Mouse (Mus musculus): ENCODE data around the gene Pawr. TPM values are rescaled to one million over a fixed set of nuclear protein-coding genes. Genes with fewer than 3 reads are reported as not detected.

Pawr gene
- polyA plus RNA-seq, 1 experiment from 2014 or later = 3.3 TPM

DNA sequence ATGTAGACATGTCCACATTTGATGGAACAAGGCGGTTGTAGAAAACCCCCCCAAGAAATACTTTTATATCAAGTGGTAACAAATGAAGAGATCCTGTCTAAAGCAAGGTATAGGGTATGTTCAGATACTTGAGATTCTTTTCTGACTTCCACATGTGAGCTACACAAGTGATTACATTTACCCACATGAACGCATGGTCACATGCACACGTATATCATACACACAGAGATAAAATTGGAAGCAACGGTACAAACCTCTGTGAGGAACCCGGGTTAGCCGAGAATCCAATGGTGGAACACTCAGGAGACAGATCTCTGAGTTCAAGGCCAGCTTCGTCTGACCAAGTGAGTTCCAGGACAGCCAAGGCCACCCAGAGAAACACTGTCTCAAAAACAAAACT, 3.6 kb upstream of the Pawr start:
- no peak overlapping the region for H3K27ac ChIP-seq
- 84% methylated on average over 7 of the region's 7 CpGs for WGBS
- H3K4me3 ChIP-seq = no peak overlapping the region
- H3K4me1 ChIP-seq = peaks cover 7% of the 10 kb centered on the region; the same call in 1 of the 2 replicates
- peaks cover 14% of the 10 kb centered on the region for H3K27me3 ChIP-seq
- H3K9me3 ChIP-seq = no peaks in the 10 kb centered on the region
- no peak overlapping the region for H3K9ac ChIP-seq
- H3K4me2 ChIP-seq = no peak overlapping the region
- ATAC-seq (ENCODE audit: insufficient number of reproducible peaks, low FRiP score, low TSS enrichment, low read depth) = no peak
- no peaks in the 10 kb centered on the region for H3K36me3 ChIP-seq

DNA sequence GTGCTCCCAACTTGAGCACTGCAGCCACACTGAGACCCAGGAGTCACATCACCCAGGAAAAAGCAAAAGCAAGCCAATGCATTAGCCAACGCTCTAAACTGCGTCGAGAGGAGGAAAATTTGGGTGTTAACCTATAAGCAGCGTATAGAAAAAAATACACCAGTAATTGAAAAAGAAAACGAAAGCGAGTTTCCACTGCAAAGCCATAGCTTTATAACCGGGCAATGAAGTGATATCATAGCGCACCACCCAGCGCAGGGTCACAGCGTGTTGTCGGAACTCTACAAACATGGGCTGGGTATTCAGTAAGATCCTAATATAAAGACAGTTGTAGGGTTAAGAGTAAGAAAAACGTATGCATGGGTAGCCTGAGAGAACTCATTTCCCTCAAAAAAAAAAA, 2.9 kb upstream of the Pawr start:
- H3K4me2 ChIP-seq = no peak overlapping the region
- H3K4me3 ChIP-seq = no peak overlapping the region
- peaks cover 7% of the 10 kb centered on the region; the same call in 1 of the 2 replicates for H3K4me1 ChIP-seq
- H3K36me3 ChIP-seq = no peaks in the 10 kb centered on the region
- no peak for ATAC-seq (ENCODE audit: insufficient number of reproducible peaks, low FRiP score, low TSS enrichment, low read depth)
- no peak overlapping the region for H3K27ac ChIP-seq
- WGBS = 87% methylated on average over 12 of the region's 12 CpGs
- H3K9ac ChIP-seq = no peak overlapping the region
- H3K9me3 ChIP-seq = no peaks in the 10 kb centered on the region
- peaks cover 14% of the 10 kb centered on the region for H3K27me3 ChIP-seq

DNA sequence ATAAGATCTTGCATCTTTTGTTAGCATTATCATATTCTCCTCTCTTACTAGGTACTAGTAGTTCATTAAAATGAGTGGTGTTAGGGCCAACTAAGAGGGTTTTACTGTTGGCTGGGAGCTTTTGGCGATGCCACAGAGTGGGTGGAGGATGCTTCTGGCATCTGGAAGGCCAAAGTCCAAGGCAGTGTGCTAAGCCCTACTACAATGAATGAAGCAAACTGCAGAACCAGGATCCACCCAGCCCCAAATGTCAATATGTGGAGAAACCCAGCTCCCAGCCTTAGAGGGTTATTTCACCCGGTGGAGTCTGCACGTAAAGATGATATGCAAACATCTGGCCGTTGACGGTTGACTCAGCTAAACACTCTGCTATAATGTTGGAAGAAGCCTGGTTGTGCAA, 2.1 kb upstream of the Pawr start:
- H3K4me2 ChIP-seq = no peak overlapping the region
- no peak overlapping the region for H3K27ac ChIP-seq
- WGBS = 68% methylated on average over 5 of the region's 5 CpGs
- H3K9me3 ChIP-seq = no peaks in the 10 kb centered on the region
- H3K4me3 ChIP-seq = no peak overlapping the region
- peaks cover 7% of the 10 kb centered on the region; the same call in 1 of the 2 replicates for H3K4me1 ChIP-seq
- peaks cover 14% of the 10 kb centered on the region for H3K27me3 ChIP-seq
- no peak for ATAC-seq (ENCODE audit: insufficient number of reproducible peaks, low FRiP score, low TSS enrichment, low read depth)
- H3K9ac ChIP-seq = no peak overlapping the region
- H3K36me3 ChIP-seq = no peaks in the 10 kb centered on the region

DNA sequence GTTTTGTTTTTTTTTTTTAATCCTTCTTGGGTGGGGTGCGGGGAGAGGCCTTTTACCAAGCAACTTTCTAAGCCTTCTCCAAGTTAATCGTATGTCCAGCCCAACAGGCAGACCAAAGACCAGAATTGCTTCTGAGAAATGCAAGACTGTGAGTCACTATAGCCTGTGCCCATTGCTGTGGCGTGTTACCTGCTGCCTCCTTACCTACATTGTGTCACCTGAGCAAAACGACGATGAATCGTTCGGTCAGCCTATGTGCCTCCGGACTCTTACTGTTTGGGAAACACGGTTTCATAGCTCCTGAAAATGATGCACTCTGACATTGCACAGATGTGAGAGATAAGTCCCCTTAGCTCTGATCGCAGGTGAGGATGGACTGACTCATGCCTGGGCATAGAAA, 957 bp upstream of the Pawr start:
- H3K36me3 ChIP-seq = no peaks in the 10 kb centered on the region
- peaks cover 14% of the 10 kb centered on the region for H3K27me3 ChIP-seq
- H3K4me1 ChIP-seq = peaks cover 7% of the 10 kb centered on the region; the same call in 1 of the 2 replicates
- H3K27ac ChIP-seq = no peak overlapping the region
- no peaks in the 10 kb centered on the region for H3K9me3 ChIP-seq
- H3K4me3 ChIP-seq = peak overlapping the region; percentile 65
- no peak for ATAC-seq (ENCODE audit: insufficient number of reproducible peaks, low FRiP score, low TSS enrichment, low read depth)
- peak overlapping the region; percentile 98 for H3K4me2 ChIP-seq
- no peak overlapping the region for H3K9ac ChIP-seq
- 7% methylated on average over 10 of the region's 10 CpGs for WGBS

DNA sequence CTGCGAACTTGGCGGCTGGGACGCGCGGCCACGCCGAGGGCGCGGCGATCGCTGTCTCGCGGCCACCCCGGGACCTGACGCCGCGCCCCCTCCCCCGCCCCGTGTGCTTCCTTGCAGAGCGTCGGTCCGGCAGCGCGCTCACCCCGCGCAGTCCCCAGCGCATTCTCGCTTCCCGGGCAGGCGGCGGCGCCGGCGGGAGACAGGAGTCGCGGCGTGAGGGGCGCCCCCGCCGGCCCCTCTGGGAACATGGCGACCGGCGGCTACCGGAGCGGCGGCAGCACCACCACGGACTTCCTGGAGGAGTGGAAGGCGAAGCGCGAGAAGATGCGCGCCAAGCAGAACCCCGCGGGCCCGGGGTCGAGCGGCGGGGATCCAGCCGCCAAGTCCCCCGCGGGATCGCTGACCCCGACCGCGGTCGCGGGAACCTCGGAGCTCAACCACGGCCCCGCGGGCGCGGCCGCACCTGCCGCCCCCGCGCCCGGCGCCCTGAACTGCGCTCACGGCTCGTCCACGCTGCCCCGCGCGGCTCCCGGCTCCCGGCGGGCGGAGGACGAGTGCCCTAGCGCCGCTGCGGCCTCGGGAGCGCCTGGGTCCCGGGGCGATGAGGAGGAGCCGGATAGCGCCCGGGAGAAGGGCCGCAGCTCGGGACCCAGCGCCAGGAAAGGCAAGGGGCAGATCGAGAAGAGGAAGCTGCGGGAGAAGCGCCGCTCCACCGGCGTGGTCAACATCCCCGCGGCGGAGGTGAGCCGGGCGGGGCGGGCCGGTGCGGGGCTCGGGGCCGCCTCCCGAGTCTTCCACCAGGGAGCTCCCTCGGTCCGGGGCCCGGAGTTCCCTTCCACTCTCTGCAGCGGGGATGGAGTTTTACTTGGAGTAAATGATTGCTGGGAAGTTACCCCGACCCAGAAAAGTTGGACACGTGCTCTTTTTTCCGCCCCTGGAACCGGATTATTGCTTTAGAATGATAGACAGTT, 935 bp downstream of the Pawr start:
- under 1% methylated on average over 128 of the region's 129 CpGs for WGBS

DNA sequence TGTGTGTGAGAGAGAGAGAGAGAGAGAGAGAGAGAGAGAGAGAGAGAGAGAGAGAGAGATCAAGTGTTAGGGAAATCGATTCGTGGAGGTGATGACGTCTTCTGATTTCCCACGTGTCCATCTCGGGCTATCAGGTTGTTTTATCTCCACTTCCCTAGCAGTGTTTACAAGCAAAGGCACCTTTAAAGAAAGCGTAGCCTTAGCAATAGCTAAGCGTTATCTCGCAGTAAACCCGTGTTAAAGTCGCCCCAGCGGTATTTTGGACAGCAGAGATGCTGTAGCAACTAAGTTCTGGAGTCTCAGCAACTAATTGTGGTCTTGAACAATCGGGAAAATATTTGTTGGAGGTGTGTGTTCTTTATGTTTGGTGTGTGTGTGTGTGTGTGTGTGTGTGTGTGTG, 1.7 kb downstream of the Pawr start:
- WGBS = 6% methylated on average over 12 of the region's 12 CpGs
- H3K4me2 ChIP-seq = peak overlapping the region; percentile 98
- no peak overlapping the region for H3K9ac ChIP-seq
- H3K4me1 ChIP-seq = peaks cover 7% of the 10 kb centered on the region; the same call in 1 of the 2 replicates
- no peak for ATAC-seq (ENCODE audit: insufficient number of reproducible peaks, low FRiP score, low TSS enrichment, low read depth)
- H3K27ac ChIP-seq = no peak overlapping the region
- no peaks in the 10 kb centered on the region for H3K9me3 ChIP-seq
- H3K4me3 ChIP-seq = peak overlapping the region; percentile 65
- no peaks in the 10 kb centered on the region for H3K36me3 ChIP-seq
- peaks cover 14% of the 10 kb centered on the region for H3K27me3 ChIP-seq

More for the DNA sequence above, 935 bp downstream of the Pawr start:
- Histone ChIP-seq H3K4me2 (peak overlapping the region; percentile 98), H3K36me3 (no peaks in the 10 kb centered on the region), H3K9me3 (no peaks in the 10 kb centered on the region), H3K9ac (peak overlapping the region; percentile 57), H3K27me3 (peaks cover 14% of the 10 kb centered on the region), H3K4me3 (peak overlapping the region; percentile 65), H3K4me1 (peaks cover 7% of the 10 kb centered on the region; the same call in 1 of the 2 replicates), H3K27ac (no peak overlapping the region)
- no peak for ATAC-seq (ENCODE audit: insufficient number of reproducible peaks, low FRiP score, low TSS enrichment, low read depth)

DNA sequence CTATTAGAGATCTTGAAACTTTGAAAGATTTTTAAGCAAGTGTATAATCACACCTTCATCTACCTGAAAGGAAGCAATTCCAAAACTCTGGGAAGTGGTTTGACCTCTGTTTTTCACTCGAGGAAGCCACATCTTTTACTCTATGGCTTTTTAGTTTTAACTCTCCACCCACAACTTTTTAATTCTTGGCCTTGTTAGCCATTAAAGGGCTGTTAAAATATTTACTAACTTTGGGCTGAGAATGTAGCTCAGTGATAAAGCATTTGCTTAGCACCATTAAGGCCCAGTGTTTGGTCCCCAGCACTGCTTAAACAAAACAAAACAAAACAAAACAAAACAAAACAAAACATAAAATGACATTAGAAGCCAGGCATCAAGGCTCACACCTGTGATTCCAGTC, 2.2 kb downstream of the Pawr start:
- Histone ChIP-seq H3K27ac (no peak overlapping the region), H3K4me1 (peaks cover 7% of the 10 kb centered on the region; the same call in 1 of the 2 replicates), H3K4me2 (no peak overlapping the region), H3K36me3 (no peaks in the 10 kb centered on the region), H3K9ac (no peak overlapping the region), H3K27me3 (peaks cover 14% of the 10 kb centered on the region), H3K4me3 (no peak overlapping the region), H3K9me3 (no peaks in the 10 kb centered on the region)
- 31% methylated on average over 1 of the region's 1 CpGs for WGBS
- ATAC-seq (ENCODE audit: insufficient number of reproducible peaks, low FRiP score, low TSS enrichment, low read depth) = no peak

DNA sequence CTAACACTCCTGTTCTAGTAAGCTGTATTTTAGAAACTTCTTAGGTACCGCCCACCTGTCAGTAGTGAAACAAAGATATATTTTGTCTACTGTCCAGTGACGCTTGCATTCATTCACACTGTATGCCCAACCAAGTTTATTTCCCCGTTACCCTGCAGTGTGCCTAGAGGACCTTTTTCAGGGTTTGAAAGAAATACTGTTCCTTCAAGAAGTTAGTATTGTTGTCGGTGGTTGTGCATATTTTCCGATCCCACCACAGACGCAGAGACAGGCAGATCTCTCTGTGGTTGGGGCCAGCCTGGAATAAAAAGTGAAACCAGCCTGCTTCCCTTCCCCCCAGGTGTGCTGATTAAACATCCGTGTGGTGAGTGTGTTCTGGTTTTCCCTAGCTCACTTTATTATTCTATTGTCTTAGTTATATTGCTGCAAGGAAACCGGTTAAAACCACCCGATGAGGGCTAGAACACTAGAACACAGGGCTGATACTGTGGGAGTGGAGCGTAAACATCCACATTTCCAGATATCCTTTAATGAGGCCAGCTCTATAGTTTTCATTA, 3.9 kb downstream of the Pawr start:
- Histone ChIP-seq H3K27ac (no peak overlapping the region), H3K9ac (no peak overlapping the region), H3K27me3 (peaks cover 11% of the 10 kb centered on the region), H3K4me1 (peaks cover 7% of the 10 kb centered on the region; the same call in 1 of the 2 replicates), H3K4me3 (no peak overlapping the region), H3K9me3 (no peaks in the 10 kb centered on the region), H3K4me2 (no peak overlapping the region), H3K36me3 (no peaks in the 10 kb centered on the region)
- WGBS = 85% methylated on average over 10 of the region's 10 CpGs
- ATAC-seq (ENCODE audit: insufficient number of reproducible peaks, low FRiP score, low TSS enrichment, low read depth) = no peak

DNA sequence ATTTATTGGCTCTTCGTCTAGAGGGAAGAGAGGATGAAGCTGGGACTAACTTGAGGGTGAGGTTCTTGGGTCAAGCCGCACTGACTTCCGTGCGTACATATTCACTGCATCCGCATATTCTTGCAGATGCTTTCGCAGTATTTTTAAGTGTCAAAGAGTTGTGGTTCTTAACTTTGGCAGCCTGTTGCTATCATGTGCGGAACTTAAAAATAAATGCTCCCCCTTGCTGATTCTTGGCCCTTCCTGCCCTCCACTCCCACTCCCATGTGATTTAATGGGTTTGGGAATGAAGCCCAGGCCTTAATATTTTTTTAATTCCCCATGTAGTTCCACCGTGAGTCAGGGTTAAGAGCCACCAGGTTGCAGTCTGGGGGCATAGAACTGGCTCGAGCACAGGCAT, 4.7 kb downstream of the Pawr start:
- H3K4me3 ChIP-seq = no peak overlapping the region
- no peak for ATAC-seq (ENCODE audit: insufficient number of reproducible peaks, low FRiP score, low TSS enrichment, low read depth)
- H3K36me3 ChIP-seq = no peaks in the 10 kb centered on the region

DNA sequence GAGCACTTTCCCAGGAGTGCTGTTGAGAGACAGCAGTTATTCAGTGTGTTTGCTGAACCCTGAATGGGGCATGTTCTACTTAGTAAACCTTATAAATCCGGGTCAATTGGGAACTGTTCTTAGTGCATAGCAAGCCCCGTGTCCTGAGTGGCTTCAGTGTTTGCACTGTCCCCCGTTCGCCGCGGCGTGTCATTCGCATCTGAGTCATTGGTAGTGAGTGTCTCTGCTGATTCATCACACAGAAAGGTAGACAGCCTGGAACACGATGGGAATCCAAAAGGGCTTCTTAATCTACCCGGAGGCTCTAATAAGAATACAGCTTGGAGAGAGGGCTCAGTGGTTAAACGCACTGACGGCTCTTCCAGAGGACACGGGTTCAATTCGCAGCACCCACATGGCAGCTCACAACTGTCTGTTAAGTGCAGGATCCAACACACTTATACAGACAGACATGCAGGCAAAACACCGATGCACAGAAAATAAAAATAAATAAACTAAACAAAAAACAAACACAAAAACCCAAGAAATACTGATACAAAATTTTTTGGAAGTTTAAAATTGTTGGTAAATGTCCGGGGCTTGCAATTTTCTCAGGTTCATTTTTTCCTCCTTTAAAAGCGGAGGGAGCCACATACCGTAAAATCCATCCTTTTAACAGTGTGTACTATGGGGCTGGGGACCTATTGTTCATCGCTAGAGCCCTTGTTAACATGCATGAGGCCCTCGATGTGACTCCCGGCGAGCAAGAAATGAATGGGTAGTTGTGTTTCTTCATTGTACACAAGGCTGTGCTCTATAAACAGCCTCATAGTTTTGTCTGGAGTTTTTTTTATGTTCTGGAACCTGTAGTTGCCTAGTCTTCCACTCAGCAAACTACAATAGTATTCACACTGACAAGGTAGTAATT, 6.4 kb downstream of the Pawr start:
- Histone ChIP-seq H3K4me3 (no peak overlapping the region), H3K9ac (no peak overlapping the region), H3K36me3 (no peaks in the 10 kb centered on the region), H3K27ac (no peak overlapping the region), H3K9me3 (no peaks in the 10 kb centered on the region), H3K4me2 (no peak overlapping the region), H3K27me3 (no peaks in the 10 kb centered on the region), H3K4me1 (no peaks in the 10 kb centered on the region; the same call in 1 of the 2 replicates)
- WGBS = 86% methylated on average over 22 of the region's 22 CpGs
- no peak for ATAC-seq (ENCODE audit: insufficient number of reproducible peaks, low FRiP score, low TSS enrichment, low read depth)

More for the DNA sequence above, 4.7 kb downstream of the Pawr start:
- Histone ChIP-seq H3K4me1 (peaks cover 3% of the 10 kb centered on the region; the same call in 1 of the 2 replicates), H3K4me2 (no peak overlapping the region), H3K9me3 (no peaks in the 10 kb centered on the region), H3K27me3 (peaks cover 3% of the 10 kb centered on the region; the same call in 1 of the 2 replicates), H3K9ac (no peak overlapping the region), H3K27ac (no peak overlapping the region)
- WGBS = 74% methylated on average over 9 of the region's 9 CpGs

DNA sequence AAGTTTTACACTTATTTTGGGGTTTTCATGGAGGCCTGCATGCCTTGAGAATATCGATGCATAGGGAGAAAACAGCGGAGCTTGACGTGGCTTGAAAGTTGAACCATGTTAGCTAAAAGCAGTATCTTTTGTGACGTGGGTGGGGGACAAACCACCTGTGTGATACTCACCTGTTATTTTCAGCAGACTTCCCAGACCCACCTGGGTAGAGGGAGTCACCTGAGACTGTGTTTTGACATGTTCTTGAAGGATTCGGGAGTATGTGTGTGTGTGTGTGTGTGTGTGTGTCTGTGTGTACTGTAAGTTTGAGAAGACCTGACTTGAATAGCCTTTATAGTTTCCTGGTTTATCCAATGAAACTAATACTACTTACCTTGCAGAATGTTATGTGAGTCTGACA, 7.2 kb downstream of the Pawr start:
- H3K9ac ChIP-seq = no peak overlapping the region
- H3K4me2 ChIP-seq = no peak overlapping the region
- ATAC-seq (ENCODE audit: insufficient number of reproducible peaks, low FRiP score, low TSS enrichment, low read depth) = no peak
- H3K4me3 ChIP-seq = no peak overlapping the region
- H3K36me3 ChIP-seq = no peaks in the 10 kb centered on the region
- no peaks in the 10 kb centered on the region for H3K4me1 ChIP-seq
- H3K9me3 ChIP-seq = no peaks in the 10 kb centered on the region
- 74% methylated on average over 5 of the region's 5 CpGs for WGBS
- no peaks in the 10 kb centered on the region for H3K27me3 ChIP-seq
- no peak overlapping the region for H3K27ac ChIP-seq
